Mouse (Mus musculus): ENCODE results near the gene Sae1. TPM values are rescaled to one million over a fixed set of nuclear protein-coding genes. Genes with fewer than 3 reads are reported as not detected.
A peak's percentile ranks its signal among the peaks of the same experiment; 100 is the strongest.
"Not testable (repeated sequence)": the region's sequence is repeated elsewhere in the genome, so short reads cannot be mapped to it uniquely, and the experiment has no call there.

The Sae1 gene
- total and polyA plus RNA-seq, 3 experiments = 182 to 287 TPM; not detected in 1

DNA sequence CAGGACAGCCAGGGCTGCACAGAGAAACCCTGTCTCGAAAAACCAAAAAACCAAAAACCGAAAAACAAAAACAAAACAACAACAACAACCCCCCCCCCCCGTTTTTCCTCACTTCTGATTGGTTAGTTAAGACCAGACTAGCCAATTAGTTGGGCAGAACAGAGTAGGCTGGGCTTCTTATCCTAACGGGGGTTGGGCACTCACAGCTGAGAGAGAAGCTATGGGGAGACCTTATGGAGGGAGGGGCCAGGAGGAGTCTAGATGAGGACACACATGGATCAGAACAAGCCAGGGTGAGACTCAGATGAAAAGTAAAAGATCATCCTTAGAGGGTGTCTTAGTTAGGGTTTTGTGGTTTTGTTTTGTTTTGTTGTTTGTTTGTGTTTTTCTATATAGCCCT is 5.3 kb upstream of the Sae1 start:
- Histone ChIP-seq H3K4me3 (ENCODE audit: control insufficient read depth in 1 of 2, insufficient read depth in 1 of 2, low read depth in 2 of 2, low read length in 2 of 2) (no peak overlapping the region), H3K27me3 (ENCODE audit: control insufficient read depth in 1 of 2, insufficient read depth in 2 of 2, low read length in 2 of 2) (no peaks in the 10 kb centered on the region), H3K27ac (ENCODE audit: control insufficient read depth, low read depth, low read length) (no peak overlapping the region), H3K4me1 (ENCODE audit: control insufficient read depth in 1 of 2, insufficient read depth in 2 of 2, low read length in 2 of 2) (peaks cover 2 to 12% of the 10 kb centered on the region in 2 experiments), H3K9me3 (replicated peaks; ENCODE audit: insufficient read depth, low read length) (no peaks in the 10 kb centered on the region), H3K79me2 (ENCODE audit: control insufficient read depth, insufficient read depth, low read length, poor library complexity) (no peaks in the 10 kb centered on the region), H3K9ac (ENCODE audit: control insufficient read depth, low read depth, low read length, poor library complexity, severe bottlenecking) (no peak overlapping the region), H3K36me3 (ENCODE audit: control insufficient read depth in 1 of 2, insufficient read depth in 2 of 2, low read length in 2 of 2) (peaks cover 0 to 9% of the 10 kb centered on the region in 2 experiments; a peak in 2 of 4 replicates)
- TF ChIP-seq ZMIZ1 (IDR thresholded peaks at IDR 0.05; ENCODE audit: low read depth, low read length) = no peak
- no peak for TF ChIP-seq CHD2 (IDR thresholded peaks at IDR 0.05; ENCODE audit: low read length)
- DNase-seq (ENCODE audit: low read depth, low spot score) = no peak

DNA sequence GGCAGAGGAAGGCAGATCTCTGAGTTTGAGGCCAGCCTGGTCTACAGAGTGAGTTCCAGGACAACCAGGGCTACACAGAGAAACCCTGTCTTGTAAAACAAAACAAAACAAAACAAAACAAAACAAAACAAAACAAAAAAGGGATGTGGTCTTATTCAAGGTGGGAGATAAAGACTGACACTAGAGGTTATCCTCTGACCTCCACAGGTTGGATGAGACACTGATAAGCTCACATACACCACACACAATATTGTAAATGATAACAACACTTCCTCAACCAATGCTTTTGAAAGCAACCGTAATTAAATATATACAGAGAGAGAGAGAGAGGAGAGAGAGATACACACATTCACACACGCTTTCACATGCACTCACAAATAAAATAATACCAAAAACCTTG is 2.3 kb upstream of the Sae1 start:
- not testable (repeated sequence) for H3K4me3 ChIP-seq (ENCODE audit: control insufficient read depth in 1 of 2, insufficient read depth in 1 of 2, low read depth in 2 of 2, low read length in 2 of 2); H3K27me3 ChIP-seq (ENCODE audit: control insufficient read depth in 1 of 2, insufficient read depth in 2 of 2, low read length in 2 of 2); H3K27ac ChIP-seq (ENCODE audit: control insufficient read depth, low read depth, low read length); H3K9me3 ChIP-seq (replicated peaks; ENCODE audit: insufficient read depth, low read length); H3K9ac ChIP-seq (ENCODE audit: control insufficient read depth, low read depth, low read length, poor library complexity, severe bottlenecking)
- TF ChIP-seq HCFC1 (IDR thresholded peaks at IDR 0.05; ENCODE audit: low read depth, low read length) (0 out of 2 replicates have a peak, but pooled peaks have one; percentile 23), GATA1 (IDR thresholded peaks at IDR 0.05; ENCODE audit: low read depth, low read length) (peak; percentile 87), EP300 (IDR thresholded peaks at IDR 0.05; ENCODE audit: low read depth in 1 of 2, low read length in 2 of 2) (peak; percentile 70 to 80), ZNF384 (IDR thresholded peaks at IDR 0.05; ENCODE audit: low read depth, low read length) (peak; percentile 64; the same call in 1 of the 2 replicates), TCF12 (IDR thresholded peaks at IDR 0.05; ENCODE audit: low read depth, low read length) (peak; percentile 63), BHLHE40 (IDR thresholded peaks at IDR 0.05; ENCODE audit: borderline replicate concordance, low read depth, low read length) (peak; percentile 39; the same call in 1 of the 2 replicates), SIN3A (IDR thresholded peaks at IDR 0.05; ENCODE audit: low read length) (peak; percentile 65), RCOR1 (IDR thresholded peaks at IDR 0.05; ENCODE audit: low read depth, low read length) (peak; percentile 80), ETS1 (IDR thresholded peaks at IDR 0.05; ENCODE audit: low read depth, low read length) (peak; percentile 64)
- peaks cover 0 to 25% of the 10 kb centered on the region in 2 experiments; a peak in 2 of 4 replicates for H3K36me3 ChIP-seq (ENCODE audit: control insufficient read depth in 1 of 2, insufficient read depth in 2 of 2, low read length in 2 of 2)
- peaks cover 2 to 25% of the 10 kb centered on the region in 2 experiments for H3K4me1 ChIP-seq (ENCODE audit: control insufficient read depth in 1 of 2, insufficient read depth in 2 of 2, low read length in 2 of 2)
- DNase-seq (ENCODE audit: low read depth, low spot score) = peak; percentile 48
- H3K79me2 ChIP-seq (ENCODE audit: control insufficient read depth, insufficient read depth, low read length, poor library complexity) = peaks cover 25% of the 10 kb centered on the region

DNA sequence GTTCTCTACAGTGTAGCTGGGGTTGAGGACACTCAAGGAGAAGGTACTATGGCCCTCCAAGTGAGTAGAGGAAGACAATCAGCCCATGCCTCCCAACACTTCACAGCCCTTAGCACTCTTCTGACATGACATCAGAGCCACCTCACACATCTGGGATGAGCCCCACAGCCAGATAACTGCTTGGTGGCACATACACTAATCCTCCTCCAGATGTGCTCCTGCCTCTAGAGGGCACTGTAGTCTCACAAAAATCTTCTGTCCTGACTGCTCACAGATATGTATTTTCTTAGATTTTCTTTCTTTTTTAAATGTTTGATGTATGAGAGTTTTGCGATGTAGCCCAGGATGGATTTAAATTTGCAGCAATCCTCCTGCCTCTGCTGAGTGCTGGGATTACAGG is 11.1 kb downstream of the Sae1 start:
- peaks cover 12 to 39% of the 10 kb centered on the region in 2 experiments for H3K36me3 ChIP-seq (ENCODE audit: control insufficient read depth in 1 of 2, insufficient read depth in 2 of 2, low read length in 2 of 2)
- H3K27me3 ChIP-seq (ENCODE audit: control insufficient read depth in 1 of 2, insufficient read depth in 2 of 2, low read length in 2 of 2) = no peaks in the 10 kb centered on the region
- TF ChIP-seq CTCF (IDR thresholded peaks at IDR 0.05 in 2 of 3, conservative IDR thresholded peaks at IDR 0.05 in 1 of 3; ENCODE audit: control insufficient read depth in 1 of 3, insufficient read depth in 1 of 3, low read depth in 2 of 3, low read length in 3 of 3, poor library complexity in 1 of 3, severe bottlenecking in 1 of 3) (peak; percentile 35 to 65 (median 58); a peak in 5 of 6 replicates), GATA1 (IDR thresholded peaks at IDR 0.05; ENCODE audit: low read depth, low read length) (peak; percentile 1; the same call in 1 of the 2 replicates), HCFC1 (IDR thresholded peaks at IDR 0.05; ENCODE audit: low read depth, low read length) (no peak), POLR2A (IDR thresholded peaks at IDR 0.05; ENCODE audit: control insufficient read depth in 1 of 2, insufficient read depth in 1 of 2, low read depth in 1 of 2, low read length in 2 of 2, poor library complexity in 1 of 2) (no peak; a peak in 1 of 4 replicates), KAT2A (conservative IDR thresholded peaks at IDR 0.05; ENCODE audit: low read depth, low read length) (no peak), TCF12 (IDR thresholded peaks at IDR 0.05; ENCODE audit: low read depth, low read length) (no peak), SMC3 (IDR thresholded peaks at IDR 0.05; ENCODE audit: low read depth, low read length) (peak; percentile 35; the same call in 1 of the 2 replicates), RAD21 (IDR thresholded peaks at IDR 0.05; ENCODE audit: low read depth, low read length) (peak; percentile 27), MEF2A (IDR thresholded peaks at IDR 0.05; ENCODE audit: extremely low read depth, insufficient replicate concordance, low read depth, low read length, poor library complexity, severe bottlenecking) (no peak)
- DNase-seq (ENCODE audit: low read depth, low spot score) = peak; percentile 73
- H3K9me3 ChIP-seq (replicated peaks; ENCODE audit: insufficient read depth, low read length) = no peaks in the 10 kb centered on the region
- no peak overlapping the region for H3K9ac ChIP-seq (ENCODE audit: control insufficient read depth, low read depth, low read length, poor library complexity, severe bottlenecking)
- H3K27ac ChIP-seq (ENCODE audit: control insufficient read depth, low read depth, low read length) = no peak overlapping the region
- H3K79me2 ChIP-seq (ENCODE audit: control insufficient read depth, insufficient read depth, low read length, poor library complexity) = peaks cover 12% of the 10 kb centered on the region
- H3K4me3 ChIP-seq (ENCODE audit: control insufficient read depth in 1 of 2, insufficient read depth in 1 of 2, low read depth in 2 of 2, low read length in 2 of 2) = no peak overlapping the region
- H3K4me1 ChIP-seq (ENCODE audit: control insufficient read depth in 1 of 2, insufficient read depth in 2 of 2, low read length in 2 of 2) = peaks cover 0 to 3% of the 10 kb centered on the region in 2 experiments; a peak in 2 of 4 replicates
